Mouse (Mus musculus): ENCODE data around the gene Gp1ba. TPM values are rescaled to one million over a fixed set of nuclear protein-coding genes. Genes with fewer than 3 reads are reported as not detected.

Gene Gp1ba
- total and polyA plus RNA-seq, 3 experiments, result 1.1 to 9.0 (median 3.4) TPM

DNA sequence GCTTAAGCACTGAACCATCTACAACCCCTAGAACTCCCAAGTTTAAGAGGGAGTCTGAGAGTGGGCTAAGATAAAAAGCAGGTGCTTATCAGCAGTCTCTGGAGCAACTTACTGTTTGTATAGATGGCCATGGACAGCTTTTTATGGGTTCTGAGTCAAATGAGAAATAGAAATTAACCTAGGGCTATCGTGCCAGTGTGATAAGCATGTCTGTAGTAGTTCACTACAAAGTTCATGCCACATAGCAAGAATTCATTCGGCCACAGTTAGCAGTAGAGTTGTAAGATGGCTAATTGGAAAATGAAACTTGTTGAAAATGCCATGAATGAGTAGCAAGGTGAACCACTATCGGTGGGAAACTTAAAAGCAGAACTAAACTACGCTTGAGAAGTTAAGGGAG is 9.6 kb downstream of the Gp1ba start:
- DNase-seq (ENCODE audit: low spot score) (no peak), ATAC-seq (ENCODE audit: extremely low read depth, insufficient number of reproducible peaks, low FRiP score, poor library complexity, severe bottlenecking) (no peak)
- no peak for TF ChIP-seq POLR2AphosphoS5 (IDR thresholded peaks at IDR 0.05; ENCODE audit: insufficient replicate concordance, low read depth, low read length)
- no peak for TF ChIP-seq GATA2 (IDR thresholded peaks at IDR 0.05; ENCODE audit: borderline replicate concordance, low read depth, low read length)
- no peak for TF ChIP-seq GATA1 (IDR thresholded peaks at IDR 0.05; ENCODE audit: borderline replicate concordance, low read length)
- TF ChIP-seq TAL1 (conservative IDR thresholded peaks at IDR 0.05; ENCODE audit: low read depth, low read length), result peak; percentile 58
- TF ChIP-seq CTCF (IDR thresholded peaks at IDR 0.05; ENCODE audit: low read depth, low read length), result no peak
- Histone ChIP-seq H3K27me3 (ENCODE audit: insufficient read depth, low read length) (no peaks in the 10 kb centered on the region), H3K9me3 (replicated peaks) (no peaks in the 10 kb centered on the region), H3K4me1 (ENCODE audit: insufficient read depth, low read depth, low read length) (peaks cover 76% of the 10 kb centered on the region), H3K4me3 (ENCODE audit: low read depth, low read length) (peak overlapping the region; percentile 80), H3K36me3 (replicated peaks) (peaks cover 84% of the 10 kb centered on the region)

DNA sequence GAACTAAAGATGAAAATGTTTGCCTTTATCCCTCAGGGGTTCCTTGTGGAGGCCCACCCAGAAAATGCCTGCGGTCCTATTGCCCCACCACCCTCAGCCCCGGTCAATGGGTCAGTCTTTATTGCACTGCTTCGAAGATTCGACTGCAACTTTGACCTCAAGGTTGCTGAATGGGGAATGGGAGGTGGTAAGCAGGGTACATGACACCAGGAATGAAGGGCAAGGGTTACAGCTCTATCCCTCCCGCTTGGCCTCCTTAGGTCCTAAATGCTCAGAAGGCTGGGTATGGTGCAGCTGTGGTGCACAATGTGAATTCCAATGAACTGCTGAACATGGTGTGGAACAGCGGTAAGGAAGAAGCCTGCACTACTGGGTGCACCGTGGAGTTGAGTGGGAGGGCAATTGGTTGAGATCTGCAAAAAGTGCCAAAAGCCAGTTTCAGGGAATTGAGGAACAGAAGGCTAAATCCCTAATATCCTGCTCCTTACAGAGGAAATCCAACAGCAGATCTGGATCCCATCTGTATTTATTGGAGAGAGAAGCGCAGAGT is 10.3 kb downstream of the Gp1ba start:
- ATAC-seq (ENCODE audit: extremely low read depth, insufficient number of reproducible peaks, low FRiP score, poor library complexity, severe bottlenecking), result no peak
- H3K36me3 ChIP-seq (replicated peaks), result peaks cover 83% of the 10 kb centered on the region
- H3K27me3 ChIP-seq (ENCODE audit: insufficient read depth, low read length), result no peaks in the 10 kb centered on the region
- peaks cover 75% of the 10 kb centered on the region for H3K4me1 ChIP-seq (ENCODE audit: insufficient read depth, low read depth, low read length)
- H3K9me3 ChIP-seq (replicated peaks), result no peaks in the 10 kb centered on the region
- TF ChIP-seq CTCF (IDR thresholded peaks at IDR 0.05; ENCODE audit: low read depth, low read length) (no peak), GATA1 (IDR thresholded peaks at IDR 0.05; ENCODE audit: borderline replicate concordance, low read length) (no peak), POLR2AphosphoS5 (IDR thresholded peaks at IDR 0.05; ENCODE audit: insufficient replicate concordance, low read depth, low read length) (peak; percentile 88; the same call in 1 of the 2 replicates)
- peak overlapping the region; percentile 80; the same call in 1 of the 2 replicates for H3K4me3 ChIP-seq (ENCODE audit: low read depth, low read length)
- DNase-seq (ENCODE audit: low spot score), result no peak

DNA sequence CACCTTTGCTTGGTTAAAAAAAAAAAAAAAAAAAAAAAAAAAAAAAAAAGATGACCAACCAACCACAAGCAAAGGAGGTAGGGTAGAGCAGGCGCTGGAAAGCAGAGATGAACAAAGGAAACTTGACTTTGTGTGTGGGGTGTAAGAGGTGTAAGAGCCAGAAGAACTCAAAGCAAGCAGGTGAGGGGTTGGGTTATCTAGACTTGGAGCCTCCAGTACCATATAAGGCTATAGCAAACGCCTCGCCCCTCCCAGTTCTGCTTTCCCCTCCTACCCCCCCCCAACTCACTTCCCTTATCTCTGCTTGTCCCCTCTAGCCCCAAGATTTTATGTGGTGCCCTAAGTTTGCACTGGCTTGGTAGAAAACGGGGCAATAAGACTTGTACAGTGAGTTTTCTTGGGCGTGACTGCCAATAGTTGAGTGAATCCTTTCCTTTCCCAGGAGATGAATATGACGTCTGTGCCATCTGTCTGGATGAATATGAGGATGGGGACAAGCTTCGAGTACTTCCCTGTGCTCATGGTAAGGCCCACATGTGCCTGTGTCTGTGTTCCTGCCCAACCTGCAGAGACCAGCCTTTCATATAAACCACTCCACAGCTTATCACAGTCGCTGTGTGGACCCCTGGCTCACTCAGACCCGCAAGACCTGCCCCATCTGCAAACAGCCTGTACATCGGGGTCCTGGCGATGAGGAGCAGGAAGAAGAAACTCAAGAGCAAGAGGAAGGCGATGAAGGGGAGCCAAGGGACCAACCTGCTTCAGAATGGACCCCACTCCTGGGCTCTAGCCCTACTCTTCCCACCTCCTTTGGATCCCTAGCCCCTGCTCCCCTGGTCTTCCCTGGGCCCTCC is 11.6 kb downstream of the Gp1ba start:
- TF ChIP-seq GATA2 (IDR thresholded peaks at IDR 0.05; ENCODE audit: borderline replicate concordance, low read depth, low read length) (no peak), POLR2AphosphoS5 (IDR thresholded peaks at IDR 0.05; ENCODE audit: insufficient replicate concordance, low read depth, low read length) (no peak), TAL1 (conservative IDR thresholded peaks at IDR 0.05; ENCODE audit: low read depth, low read length) (no peak), GATA1 (IDR thresholded peaks at IDR 0.05; ENCODE audit: borderline replicate concordance, low read length) (no peak), CTCF (IDR thresholded peaks at IDR 0.05; ENCODE audit: low read depth, low read length) (no peak)
- H3K27me3 ChIP-seq (ENCODE audit: insufficient read depth, low read length), result no peaks in the 10 kb centered on the region
- DNase-seq (ENCODE audit: low spot score) (no peak), ATAC-seq (ENCODE audit: extremely low read depth, insufficient number of reproducible peaks, low FRiP score, poor library complexity, severe bottlenecking) (no peak)
- peak overlapping the region; percentile 100; the same call in 1 of the 2 replicates for H3K4me3 ChIP-seq (ENCODE audit: low read depth, low read length)
- H3K36me3 ChIP-seq (replicated peaks), result peaks cover 70% of the 10 kb centered on the region
- H3K4me1 ChIP-seq (ENCODE audit: insufficient read depth, low read depth, low read length), result peaks cover 68% of the 10 kb centered on the region
- H3K9me3 ChIP-seq (replicated peaks), result no peaks in the 10 kb centered on the region

DNA sequence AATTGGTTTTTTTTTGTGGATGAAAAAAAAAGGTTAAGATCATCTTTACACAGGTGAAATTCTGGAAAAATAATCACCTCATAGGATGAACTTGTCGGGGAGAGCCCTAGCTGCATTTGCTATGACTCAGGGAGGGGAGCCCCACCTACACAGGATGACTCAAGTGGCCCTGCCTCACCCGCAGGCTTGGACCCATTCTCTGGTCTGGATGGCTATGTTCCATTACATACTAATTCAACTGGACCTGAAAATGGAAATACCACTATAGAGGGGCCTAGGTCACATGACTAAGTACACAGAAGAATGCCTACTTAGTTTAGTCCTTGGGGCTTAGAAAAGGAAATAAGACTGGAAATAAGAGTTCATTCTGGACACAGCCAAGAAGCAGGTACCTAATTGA is 12.5 kb downstream of the Gp1ba start:
- Histone ChIP-seq H3K4me1 (ENCODE audit: insufficient read depth, low read depth, low read length) (peaks cover 68% of the 10 kb centered on the region), H3K9me3 (replicated peaks) (no peaks in the 10 kb centered on the region), H3K4me3 (ENCODE audit: low read depth, low read length) (peak overlapping the region; percentile 100; the same call in 1 of the 2 replicates), H3K36me3 (replicated peaks) (peaks cover 63% of the 10 kb centered on the region), H3K27me3 (ENCODE audit: insufficient read depth, low read length) (no peaks in the 10 kb centered on the region)
- DNase-seq (ENCODE audit: low spot score) (no peak), ATAC-seq (ENCODE audit: extremely low read depth, insufficient number of reproducible peaks, low FRiP score, poor library complexity, severe bottlenecking) (no peak)
- TF ChIP-seq POLR2AphosphoS5 (IDR thresholded peaks at IDR 0.05; ENCODE audit: insufficient replicate concordance, low read depth, low read length) (no peak), TAL1 (conservative IDR thresholded peaks at IDR 0.05; ENCODE audit: low read depth, low read length) (no peak), GATA2 (IDR thresholded peaks at IDR 0.05; ENCODE audit: borderline replicate concordance, low read depth, low read length) (no peak)

GRCm38 (mm10) chr11:70652029-70652883 is 13.3 kb downstream of the Gp1ba start:
- Histone ChIP-seq H3K9me3 (replicated peaks) (no peaks in the 10 kb centered on the region), H3K4me3 (ENCODE audit: low read depth, low read length) (peak overlapping the region; percentile 100), H3K36me3 (replicated peaks) (peaks cover 63% of the 10 kb centered on the region), H3K4me1 (ENCODE audit: insufficient read depth, low read depth, low read length) (peaks cover 74% of the 10 kb centered on the region), H3K27me3 (ENCODE audit: insufficient read depth, low read length) (no peaks in the 10 kb centered on the region)
- TF ChIP-seq GATA1 (IDR thresholded peaks at IDR 0.05; ENCODE audit: borderline replicate concordance, low read length) (no peak), POLR2AphosphoS5 (IDR thresholded peaks at IDR 0.05; ENCODE audit: insufficient replicate concordance, low read depth, low read length) (0 out of 2 replicates have a peak, but pooled peaks have one; percentile 77), GATA2 (IDR thresholded peaks at IDR 0.05; ENCODE audit: borderline replicate concordance, low read depth, low read length) (no peak)
- DNase-seq (ENCODE audit: low spot score) (no peak), ATAC-seq (ENCODE audit: extremely low read depth, insufficient number of reproducible peaks, low FRiP score, poor library complexity, severe bottlenecking) (no peak)

GRCm38 (mm10) chr11:70652884-70653344 is 14.0 kb downstream of the Gp1ba start:
- Histone ChIP-seq H3K36me3 (replicated peaks) (peaks cover 62% of the 10 kb centered on the region), H3K27me3 (ENCODE audit: insufficient read depth, low read length) (no peaks in the 10 kb centered on the region), H3K4me3 (ENCODE audit: low read depth, low read length) (peak overlapping the region; percentile 100), H3K9me3 (replicated peaks) (no peaks in the 10 kb centered on the region), H3K4me1 (ENCODE audit: insufficient read depth, low read depth, low read length) (peaks cover 78% of the 10 kb centered on the region)
- ATAC-seq (ENCODE audit: extremely low read depth, insufficient number of reproducible peaks, low FRiP score, poor library complexity, severe bottlenecking), result no peak
- DNase-seq (ENCODE audit: low spot score), result no peak
- no peak for TF ChIP-seq CTCF (IDR thresholded peaks at IDR 0.05; ENCODE audit: low read depth, low read length)
- TF ChIP-seq TAL1 (conservative IDR thresholded peaks at IDR 0.05; ENCODE audit: low read depth, low read length), result no peak
- TF ChIP-seq GATA1 (IDR thresholded peaks at IDR 0.05; ENCODE audit: borderline replicate concordance, low read length), result no peak
- TF ChIP-seq POLR2AphosphoS5 (IDR thresholded peaks at IDR 0.05; ENCODE audit: insufficient replicate concordance, low read depth, low read length), result no peak
- TF ChIP-seq GATA2 (IDR thresholded peaks at IDR 0.05; ENCODE audit: borderline replicate concordance, low read depth, low read length), result no peak

All from G1E (cell line).